8 mouse cellular contexts compared by ENCODE assay signal in genomic region chr2:105188182-105188581, GRCm38 (mm10). TPM values are rescaled to one million over a fixed set of nuclear protein-coding genes. Genes with fewer than 3 reads are reported as not detected.
DNase-seq lines count a peak whose midpoint lies in the region; ATAC-seq and TF ChIP-seq lines count a peak whose summit lies in the region.

No protein-coding gene starts in this region.

- no peak for ATAC-seq in hindbrain, embryonic 11.5 days (ENCODE audit: low FRiP score)
- no peak for ATAC-seq in hindbrain, embryonic 12.5 days (ENCODE audit: low FRiP score)

- TF ChIP-seq POLR2A in thymus, adult 2 months (IDR thresholded peaks at IDR 0.05; ENCODE audit: control insufficient read depth, extremely low read depth, insufficient read depth, low read length, poor library complexity): no peak

- H3K27ac ChIP-seq in hindbrain, embryonic 11.5 days (ENCODE audit: low read depth, low read length): no peak overlapping the region
- no peak overlapping the region for H3K27ac ChIP-seq in hindbrain, embryonic 12.5 days
- no peak overlapping the region for H3K27ac ChIP-seq in thymus, adult 2 months (ENCODE audit: control insufficient read depth, insufficient read depth, low read length)

- no peak overlapping the region for H3K4me2 ChIP-seq in hindbrain, embryonic 11.5 days (replicated peaks; ENCODE audit: low read depth, low read length)
- H3K4me2 ChIP-seq in hindbrain, embryonic 12.5 days (replicated peaks): no peak overlapping the region

- TF ChIP-seq CTCF in thymus, adult 2 months (IDR thresholded peaks at IDR 0.05; ENCODE audit: borderline replicate concordance, control insufficient read depth, extremely low read depth, insufficient read depth, low read length, poor library complexity): no peak

- H3K27me3 ChIP-seq in hindbrain, embryonic 11.5 days (ENCODE audit: control insufficient read depth, insufficient read depth, low read length): no peaks in the 10 kb centered on the region
- H3K27me3 ChIP-seq in hindbrain, embryonic 12.5 days: no peaks in the 10 kb centered on the region; the same call in 1 of the 2 replicates
- H3K27me3 ChIP-seq in thymus, adult 2 months (ENCODE audit: control insufficient read depth, insufficient read depth, low read length): no peaks in the 10 kb centered on the region

- WGBS in hindbrain, embryonic 11.5 days: 79% methylated on average over 10 of the region's 10 CpGs
- 76% methylated on average over 10 of the region's 10 CpGs for WGBS in hindbrain, embryonic 12.5 days
- WGBS in thymus, adult 2 months: 81% methylated on average over 10 of the region's 10 CpGs

- H3K36me3 ChIP-seq in hindbrain, embryonic 11.5 days (ENCODE audit: control insufficient read depth, insufficient read depth, low read length): no peaks in the 10 kb centered on the region
- H3K36me3 ChIP-seq in hindbrain, embryonic 12.5 days: no peaks in the 10 kb centered on the region
- H3K36me3 ChIP-seq in thymus, adult 2 months (ENCODE audit: control insufficient read depth, insufficient read depth, low read length): no peaks in the 10 kb centered on the region

- no peak overlapping the region for H3K4me3 ChIP-seq in hindbrain, embryonic 11.5 days (ENCODE audit: low read depth, low read length)
- no peak overlapping the region for H3K4me3 ChIP-seq in hindbrain, embryonic 12.5 days
- no peak overlapping the region for H3K4me3 ChIP-seq in thymus, adult 2 months (ENCODE audit: control insufficient read depth, insufficient read depth, low read length)

- no peak overlapping the region for H3K9ac ChIP-seq in hindbrain, embryonic 11.5 days (ENCODE audit: low read depth, low read length)
- no peak overlapping the region for H3K9ac ChIP-seq in hindbrain, embryonic 12.5 days

- no peaks in the 10 kb centered on the region for H3K4me1 ChIP-seq in hindbrain, embryonic 11.5 days (replicated peaks; ENCODE audit: control insufficient read depth, insufficient read depth, low read length)
- H3K4me1 ChIP-seq in hindbrain, embryonic 12.5 days: no peaks in the 10 kb centered on the region
- H3K4me1 ChIP-seq in thymus, adult 2 months (replicated peaks; ENCODE audit: control insufficient read depth, insufficient read depth, low read length): no peaks in the 10 kb centered on the region

- no peaks in the 10 kb centered on the region for H3K9me3 ChIP-seq in hindbrain, embryonic 11.5 days (ENCODE audit: control insufficient read depth, low read length)
- H3K9me3 ChIP-seq in hindbrain, embryonic 12.5 days (replicated peaks): no peaks in the 10 kb centered on the region

- DNase-seq in hindbrain, embryonic 11.5 days (ENCODE audit: low spot score): peak; percentile 41
- peak; percentile 3 for DNase-seq in thymus, adult 2 months
- DNase-seq in thymus, postnatal 36 days: no peak
- DNase-seq in embryo, embryonic 11 days: peak; percentile 42
- no peak for DNase-seq in spleen, adult 12 weeks (ENCODE audit: low spot score)
- DNase-seq in cerebellum, adult 11-12 months: no peak
- no peak for DNase-seq in spleen, postnatal 36 days (ENCODE audit: low spot score in 2 of 2)

RNA-seq across cellular contexts. Expression of gene Them7, which starts 35.9 kb away (rescaled TPM):
- 0.15 and 0.17 TPM in 2 replicates for polyA plus RNA-seq in hindbrain, embryonic 11.5 days (2014; fragmentation: Nextera tagmentation; extraction: Ambion mirVana)
- polyA plus RNA-seq in hindbrain, embryonic 12.5 days (2016; fragmentation: Nextera tagmentation; extraction: Ambion mirVana): 0.13 and 0.14 TPM in 2 replicates
- 0.24 and 0.94 TPM in 2 replicates for polyA plus RNA-seq in thymus, adult 2 months (2012; rRNA removed)

Comparison
In these comparisons a context has a peak if more than half of its experiments do, and no peak if none do; other contexts are left out.
1. DNase-seq: peak in hindbrain, embryonic 11.5 days (single experiment), thymus, adult 2 months (single experiment) and embryo, embryonic 11 days (single experiment); none in thymus, postnatal 36 days (0 of 2), spleen, adult 12 weeks (single experiment), cerebellum, adult 11-12 months (single experiment) and spleen, postnatal 36 days (0 of 2).